In genomic region chr6:42287562-42287961, GRCm38 (mm10) we compare ENCODE assay signal across 26 mouse cellular contexts. TPM values are rescaled to one million over a fixed set of nuclear protein-coding genes. Genes with fewer than 3 reads are reported as not detected.
DNase-seq lines count a peak whose midpoint lies in the region; ATAC-seq and TF ChIP-seq lines count a peak whose summit lies in the region.
"Had no signal": no experiment of that assay in that cellular context is flagged by ENCODE, and none has a peak within 500 bp of the region (broad histone marks: within the 10 kb centered on the region; RNA-seq: fewer than 3 reads in every experiment).

No protein-coding gene starts in this region.

- intact Hi-C loops in heart, adult 2 months (cut with DNase I), result no loop called here
- intact Hi-C loops in heart, postnatal 10 days (cut with DNase I), result no loop called here

- H3K9ac ChIP-seq in heart, adult 2 months (ENCODE audit: low read depth, low read length), result no peak overlapping the region
- no peak overlapping the region for H3K9ac ChIP-seq in intestine, embryonic 16.5 days (ENCODE audit: low read depth, low read length)
- H3K9ac ChIP-seq: embryonic facial prominence, embryonic 13.5 days; embryonic facial prominence, embryonic 15.5 days; forebrain, embryonic 12.5 days had no signal

- no peaks in the 10 kb centered on the region; the same call in 1 of the 2 replicates for H3K4me1 ChIP-seq in heart, adult 2 months (ENCODE audit: control insufficient read depth, insufficient read depth, low read length)
- H3K4me1 ChIP-seq in intestine, embryonic 16.5 days (ENCODE audit: control insufficient read depth, insufficient read depth, low read length), result no peaks in the 10 kb centered on the region
- H3K4me1 ChIP-seq: embryonic facial prominence, embryonic 13.5 days; embryonic facial prominence, embryonic 15.5 days; forebrain, embryonic 10.5 days; forebrain, embryonic 12.5 days had no signal

- H3K36me3 ChIP-seq in heart, adult 2 months (ENCODE audit: control insufficient read depth, insufficient read depth, low read length), result peaks cover 5% of the 10 kb centered on the region; the same call in 1 of the 2 replicates
- H3K36me3 ChIP-seq in intestine, embryonic 16.5 days (ENCODE audit: control insufficient read depth, insufficient read depth, low read length), result no peaks in the 10 kb centered on the region
- H3K36me3 ChIP-seq in myocyte (ENCODE audit: control insufficient read depth, insufficient read depth), result peaks cover 2% of the 10 kb centered on the region

- H3K79me2 ChIP-seq in heart, adult 2 months (replicated peaks; ENCODE audit: control insufficient read depth, insufficient read depth, low read length), result no peaks in the 10 kb centered on the region
- no peaks in the 10 kb centered on the region for H3K79me2 ChIP-seq in myocyte (ENCODE audit: control insufficient read depth, insufficient read depth)

- TF ChIP-seq EP300 in heart, adult 2 months (IDR thresholded peaks at IDR 0.05; ENCODE audit: insufficient read depth, low read depth, low read length), result no peak

- H3K4me2 ChIP-seq in intestine, embryonic 16.5 days (ENCODE audit: low read depth, low read length), result no peak overlapping the region
- peak overlapping the region; percentile 0 for H3K4me2 ChIP-seq in myocyte (ENCODE audit: low read depth)
- H3K4me2 ChIP-seq: embryonic facial prominence, embryonic 13.5 days; embryonic facial prominence, embryonic 15.5 days; forebrain, embryonic 12.5 days had no signal

- no peaks in the 10 kb centered on the region for H3K9me3 ChIP-seq in intestine, embryonic 16.5 days (ENCODE audit: control insufficient read depth, low read length)
- H3K9me3 ChIP-seq: embryonic facial prominence, embryonic 13.5 days; embryonic facial prominence, embryonic 15.5 days; forebrain, embryonic 10.5 days; forebrain, embryonic 12.5 days had no signal

- H3K4me3 ChIP-seq in heart, adult 2 months, result peak overlapping the region; percentile 38
- no peak overlapping the region for H3K4me3 ChIP-seq in intestine, embryonic 16.5 days (ENCODE audit: low read length)
- no peak overlapping the region for H3K4me3 ChIP-seq in myocyte
- H3K4me3 ChIP-seq: embryonic facial prominence, embryonic 13.5 days; embryonic facial prominence, embryonic 15.5 days; erythroblast, embryonic 14.5 days; forebrain, embryonic 10.5 days; forebrain, embryonic 12.5 days had no signal

- ATAC-seq in intestine, embryonic 16.5 days, result peak; percentile 95
- ATAC-seq in granulocyte monocyte progenitor cell, adult 5-6 weeks (replicated peaks; ENCODE audit: poor library complexity, severe bottlenecking), result no peak
- ATAC-seq: forebrain, embryonic 14.5 days had no signal

- TF ChIP-seq CTCF in heart, adult 2 months (IDR thresholded peaks at IDR 0.05), result no peak

- no peaks in the 10 kb centered on the region for H3K27me3 ChIP-seq in heart, adult 2 months (ENCODE audit: control insufficient read depth, insufficient read depth, low read length)
- no peaks in the 10 kb centered on the region for H3K27me3 ChIP-seq in intestine, embryonic 16.5 days (replicated peaks; ENCODE audit: control insufficient read depth, insufficient read depth, low read length)
- H3K27me3 ChIP-seq in myocyte (ENCODE audit: control insufficient read depth, insufficient read depth, insufficient read length), result no peaks in the 10 kb centered on the region
- H3K27me3 ChIP-seq: embryonic facial prominence, embryonic 13.5 days; embryonic facial prominence, embryonic 15.5 days; forebrain, embryonic 12.5 days had no signal

- no peak for TF ChIP-seq POLR2A in heart, adult 2 months (IDR thresholded peaks at IDR 0.05; ENCODE audit: insufficient read depth, low read depth, low read length)
- TF ChIP-seq POLR2A in myocyte (IDR thresholded peaks at IDR 0.05; ENCODE audit: insufficient read length, low read depth), result no peak

- no peak overlapping the region for H3ac ChIP-seq in myocyte (ENCODE audit: control insufficient read depth, insufficient read length)

- no peak overlapping the region; the same call in 1 of the 2 replicates for H3K27ac ChIP-seq in heart, adult 2 months
- H3K27ac ChIP-seq in intestine, embryonic 16.5 days (ENCODE audit: low read length), result no peak overlapping the region
- H3K27ac ChIP-seq: embryonic facial prominence, embryonic 13.5 days; embryonic facial prominence, embryonic 15.5 days; forebrain, embryonic 10.5 days; forebrain, embryonic 12.5 days had no signal

- no peak for DNase-seq in heart, adult 2 months
- no peak for DNase-seq in heart, postnatal 10 days
- no peak for DNase-seq in right cerebral cortex, postnatal 4 days
- DNase-seq in right cerebral cortex, adult 2 months (ENCODE audit: low spot score in 2 of 2), result no peak
- DNase-seq: adrenal gland, adult 2 months; adrenal gland, postnatal 10 days; adrenal gland, postnatal 25 days; cerebellum, adult 11 months; cerebellum, adult 18-20 months; cerebellum, adult 8-10 months; cerebellum, adult 9-11 months; cerebellum, postnatal 14 days; cerebellum, postnatal 36 days; embryo, embryonic 11 days had no signal

TF ChIP-seq in myocyte, 11 proteins besides CTCF, POLR2A, EP300 and RAD21:
- TF ChIP-seq TCF3 (IDR thresholded peaks at IDR 0.05; ENCODE audit: insufficient read length, low read depth) (no peak), SRF (IDR thresholded peaks at IDR 0.05; ENCODE audit: control insufficient read depth, insufficient read length, low read depth) (no peak), POLR2AphosphoS2 (IDR thresholded peaks at IDR 0.05; ENCODE audit: insufficient read length, low read depth) (no peak), USF1 (IDR thresholded peaks at IDR 0.05; ENCODE audit: low read depth) (no peak), MYOD1 (IDR thresholded peaks at IDR 0.05; ENCODE audit: control insufficient read depth in 1 of 3, insufficient read length in 2 of 3, low read depth in 2 of 3) (no peak), REST (IDR thresholded peaks at IDR 0.05; ENCODE audit: insufficient read depth, insufficient read length) (no peak), CEBPB (IDR thresholded peaks at IDR 0.05; ENCODE audit: insufficient read depth, poor library complexity, severe bottlenecking) (no peak), E2F4 (IDR thresholded peaks at IDR 0.05; ENCODE audit: insufficient read depth) (no peak), MYOG (IDR thresholded peaks at IDR 0.05; ENCODE audit: control insufficient read depth in 1 of 3, insufficient read depth in 1 of 3, insufficient read length in 2 of 3, low read depth in 2 of 3) (no peak), MAX (IDR thresholded peaks at IDR 0.05; ENCODE audit: low read depth) (no peak), TCF12 (IDR thresholded peaks at IDR 0.05; ENCODE audit: insufficient read depth, poor library complexity, severe bottlenecking) (no peak)
TF ChIP-seq in myocyte: peak in this region for 0.

RNA-seq across cellular contexts. Expression of gene Clcn1, which starts 1.1 kb away (rescaled TPM):
- total RNA-seq in heart, adult 2 months (2021), result 1 to 10 TPM; 4.3 to 4.9 TPM
- polyA plus RNA-seq in heart, adult 2 months (2012; rRNA removed), result 12.1 and 20.9 TPM in 2 replicates
- total RNA-seq in heart, postnatal 10 days (2021), result 1 to 10 TPM; 1.3 to 1.9 TPM
- polyA plus RNA-seq in intestine, embryonic 16.5 days (2015; fragmentation: Nextera tagmentation; extraction: Ambion mirVana), result 0.20 and 0.23 TPM in 2 replicates
- 0.90 TPM for polyA plus RNA-seq in myocyte (2012; fragmentation: generic; extraction: Trizol)
- total RNA-seq in granulocyte monocyte progenitor cell, adult 5-6 weeks (2014; fragmentation: Nextera tagmentation), result not detected in 2 replicates
- 1.9 TPM in 1 of 2 replicates, not detected in the other for total RNA-seq in granulocyte monocyte progenitor cell, adult 5-6 weeks (2017)
- total RNA-seq: common myeloid progenitor, adult 5-6 weeks had no signal
- polyA plus RNA-seq: erythroblast, embryonic 14.5 days had no signal

RNA-seq across cellular contexts. Expression of gene Casp2, which starts 22.8 kb away (rescaled TPM):
- 10 to 100 TPM in 1 of 2 experiments, 1 to 10 TPM in 1; 7.5 to 12.2 TPM for total RNA-seq in heart, adult 2 months (2021)
- polyA plus RNA-seq in heart, adult 2 months (2012; rRNA removed), result 12.1 and 18.6 TPM in 2 replicates
- 10 to 100 TPM; 19.6 to 31.8 TPM for total RNA-seq in heart, postnatal 10 days (2021)
- 39.5 and 39.9 TPM in 2 replicates for polyA plus RNA-seq in intestine, embryonic 16.5 days (2015; fragmentation: Nextera tagmentation; extraction: Ambion mirVana)
- 6.7 TPM for polyA plus RNA-seq in myocyte (2012; fragmentation: generic; extraction: Trizol)
- total RNA-seq in granulocyte monocyte progenitor cell, adult 5-6 weeks (2014; fragmentation: Nextera tagmentation), result 74.3 and 81.1 TPM in 2 replicates
- 48.6 and 58.7 TPM in 2 replicates for total RNA-seq in granulocyte monocyte progenitor cell, adult 5-6 weeks (2017)

RNA-seq across cellular contexts. Expression of gene Tmem139, which starts 25.8 kb away (rescaled TPM):
- total RNA-seq in heart, adult 2 months (2021), result under 1 TPM in 1 of 2 experiments, not detected in 1; 0.21 TPM
- 0.15 and 0.33 TPM in 2 replicates for polyA plus RNA-seq in heart, adult 2 months (2012; rRNA removed)
- total RNA-seq in heart, postnatal 10 days (2021), result not detected
- polyA plus RNA-seq in intestine, embryonic 16.5 days (2015; fragmentation: Nextera tagmentation; extraction: Ambion mirVana), result 19.5 and 22.9 TPM in 2 replicates
- polyA plus RNA-seq in myocyte (2012; fragmentation: generic; extraction: Trizol), result not detected
- total RNA-seq in granulocyte monocyte progenitor cell, adult 5-6 weeks (2014; fragmentation: Nextera tagmentation), result not detected in 2 replicates
- not detected in 2 replicates for total RNA-seq in granulocyte monocyte progenitor cell, adult 5-6 weeks (2017)
- total RNA-seq: common myeloid progenitor, adult 5-6 weeks; MEL had no signal
- polyA plus RNA-seq: brain, embryonic 14.5 days; erythroblast, embryonic 14.5 days; forebrain, embryonic 14.5 days had no signal

RNA-seq across cellular contexts. Expression of gene Fam131b, which starts 36.9 kb away (rescaled TPM):
- total RNA-seq in heart, adult 2 months (2021), result under 1 TPM; 0.60 to 0.61 TPM
- 0.82 and 0.88 TPM in 2 replicates for polyA plus RNA-seq in heart, adult 2 months (2012; rRNA removed)
- 1 to 10 TPM; 1.2 to 1.6 TPM for total RNA-seq in heart, postnatal 10 days (2021)
- 0.12 and 0.21 TPM in 2 replicates for polyA plus RNA-seq in intestine, embryonic 16.5 days (2015; fragmentation: Nextera tagmentation; extraction: Ambion mirVana)
- polyA plus RNA-seq in myocyte (2012; fragmentation: generic; extraction: Trizol), result 4.2 TPM
- total RNA-seq in granulocyte monocyte progenitor cell, adult 5-6 weeks (2014; fragmentation: Nextera tagmentation), result not detected in 2 replicates
- not detected in 2 replicates for total RNA-seq in granulocyte monocyte progenitor cell, adult 5-6 weeks (2017)
- total RNA-seq: adrenal gland, postnatal 25 days; common myeloid progenitor, adult 5-6 weeks; MEL had no signal
- polyA plus RNA-seq: erythroblast, embryonic 14.5 days had no signal

RNA-seq across cellular contexts. Expression of gene Gstk1, which starts 41.8 kb away (rescaled TPM):
- 100 to 1,000 TPM; 139 to 167 TPM for total RNA-seq in heart, adult 2 months (2021)
- polyA plus RNA-seq in heart, adult 2 months (2012; rRNA removed), result 87.1 and 118 TPM in 2 replicates
- 10 to 100 TPM; 29.3 to 32.6 TPM for total RNA-seq in heart, postnatal 10 days (2021)
- polyA plus RNA-seq in intestine, embryonic 16.5 days (2015; fragmentation: Nextera tagmentation; extraction: Ambion mirVana), result 27.4 and 27.7 TPM in 2 replicates
- 0.53 TPM for polyA plus RNA-seq in myocyte (2012; fragmentation: generic; extraction: Trizol)
- 10.5 and 16.7 TPM in 2 replicates for total RNA-seq in granulocyte monocyte progenitor cell, adult 5-6 weeks (2014; fragmentation: Nextera tagmentation)
- total RNA-seq in granulocyte monocyte progenitor cell, adult 5-6 weeks (2017), result 4.9 and 6.4 TPM in 2 replicates
